Mouse (Mus musculus) heart, embryonic 16.5 days (tissue): ENCODE measurements around the gene Fam155a. TPM values are rescaled to one million over a fixed set of nuclear protein-coding genes. Genes with fewer than 3 reads are reported as not detected.

ENCODE experiments used
- ATAC-seq: fragments of 200-750 bp; cut with Nextera tagmentation; replicated peaks from 2 replicates; pipeline ENCODE4 v1.8.0; 2017; ENCODE audit warnings: moderate number of reproducible peaks; ENCODE audit not compliant: insufficient read depth, low FRiP score; ENCODE audit errors: extremely low read depth
- H3K27ac ChIP-seq: fragments of 300-500 bp; sonication (generic); 2 replicates; pipeline ENCODE4 v1.5.1; 2014; ENCODE audit warnings: mild to moderate bottlenecking, low read length, control low read depth, moderate library complexity
- H3K27me3 ChIP-seq: fragments of 300-500 bp; sonication (generic); 2 replicates; pipeline ENCODE4 v1.6.1; 2014; ENCODE audit warnings: low read length, mixed read lengths; ENCODE audit not compliant: control insufficient read depth, insufficient read depth
- H3K36me3 ChIP-seq: fragments of 300-500 bp; sonication (generic); 2 replicates; pipeline ENCODE4 v1.6.1; 2014; ENCODE audit not compliant: control insufficient read depth, insufficient read depth
- H3K4me1 ChIP-seq: fragments of 300-500 bp; sonication (generic); 2 replicates; pipeline ENCODE4 v1.6.1; 2014; ENCODE audit warnings: low read length, mixed read lengths; ENCODE audit not compliant: control insufficient read depth, insufficient read depth
- H3K4me2 ChIP-seq: fragments of 300-500 bp; sonication (generic); 2 replicates; pipeline ENCODE4 v1.6.1; 2014; ENCODE audit warnings: low read depth, mild to moderate bottlenecking, control low read depth, low read length
- H3K4me3 ChIP-seq: fragments of 300-500 bp; sonication (generic); 2 replicates; pipeline ENCODE4 v1.5.1; 2014; ENCODE audit warnings: mild to moderate bottlenecking, control low read depth, low read length
- H3K9ac ChIP-seq: fragments of 300-500 bp; sonication (generic); 2 replicates; pipeline ENCODE4 v1.6.1; 2014; ENCODE audit warnings: low read length, control low read depth
- H3K9me3 ChIP-seq: fragments of 300-500 bp; sonication (generic); replicated peaks from 2 replicates; pipeline ENCODE4 v1.6.1; 2016; ENCODE audit warnings: low read length; ENCODE audit not compliant: control insufficient read depth
- WGBS: fragments of 180-500 bp; shearing (Covaris S2); extraction: QIAGEN DNeasy Blood & Tissue Kit; methylation state at CpG from one replicate; pipeline ENCODE4 v1.1.7; 2014; 5-methylcytosine and 5-hydroxymethylcytosine counted together
- polyA plus RNA-seq: library from polyadenylated mRNA; unstranded; fragments of >200 nt; fragmentation: Nextera tagmentation; extraction: Ambion mirVana; gene quantifications from 2 replicates; pipeline ENCODE4 v1.2.1, GENCODE M21; 2015

Fam155a gene
- polyA plus RNA-seq, 1 experiment from 2014 or later = 0.07 TPM

DNA sequence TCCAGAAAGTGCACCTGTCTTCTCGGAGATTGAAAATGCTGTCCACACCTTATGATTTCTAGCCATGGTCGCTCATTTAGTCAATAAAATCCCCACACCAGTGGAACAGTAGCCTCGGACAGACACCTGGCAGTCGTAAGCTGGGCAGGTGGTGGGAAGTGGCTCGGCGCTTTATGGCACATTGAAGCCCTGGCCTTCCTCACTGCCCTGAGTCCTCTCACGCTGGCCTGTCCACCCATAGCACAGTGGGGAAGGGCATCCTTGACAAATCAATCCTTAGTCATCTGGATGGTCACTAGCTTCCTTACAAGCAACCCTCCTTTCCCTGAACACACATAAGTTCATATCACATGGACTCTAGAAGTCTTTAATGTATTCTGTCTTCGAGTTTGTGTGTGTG, 401.8 kb downstream of the Fam155a start:
- no peaks in the 10 kb centered on the region for H3K4me1 ChIP-seq
- H3K36me3 ChIP-seq = no peaks in the 10 kb centered on the region
- 77% methylated on average over 8 of the region's 8 CpGs for WGBS
- no peak overlapping the region for H3K4me3 ChIP-seq
- no peak overlapping the region for H3K4me2 ChIP-seq
- H3K9me3 ChIP-seq = no peaks in the 10 kb centered on the region
- no peak for ATAC-seq
- no peaks in the 10 kb centered on the region for H3K27me3 ChIP-seq
- H3K9ac ChIP-seq = no peak overlapping the region
- no peak overlapping the region for H3K27ac ChIP-seq

GRCm38 (mm10) chr8:9367721-9368120, 403.2 kb downstream of the Fam155a start:
- Histone ChIP-seq H3K4me2 (no peak overlapping the region), H3K36me3 (no peaks in the 10 kb centered on the region), H3K27me3 (no peaks in the 10 kb centered on the region), H3K27ac (no peak overlapping the region), H3K9ac (no peak overlapping the region), H3K4me3 (no peak overlapping the region), H3K4me1 (no peaks in the 10 kb centered on the region), H3K9me3 (no peaks in the 10 kb centered on the region)
- 65% methylated on average over 6 of the region's 6 CpGs for WGBS
- ATAC-seq = no peak

- Histone ChIP-seq H3K4me3 (no peak overlapping the region), H3K27me3 (no peaks in the 10 kb centered on the region), H3K4me2 (no peak overlapping the region), H3K36me3 (no peaks in the 10 kb centered on the region), H3K4me1 (no peaks in the 10 kb centered on the region), H3K9me3 (no peaks in the 10 kb centered on the region), H3K27ac (no peak overlapping the region), H3K9ac (no peak overlapping the region)
- 52% methylated on average over 1 of the region's 1 CpGs for WGBS
- ATAC-seq = no peak
Observed at GRCm38 (mm10) chr8:9365381-9365780, 405.6 kb downstream of the Fam155a start.

GRCm38 (mm10) chr8:9348523-9349135, 422.3 kb downstream of the Fam155a start:
- H3K9me3 ChIP-seq = no peaks in the 10 kb centered on the region
- H3K36me3 ChIP-seq = no peaks in the 10 kb centered on the region
- no peaks in the 10 kb centered on the region for H3K27me3 ChIP-seq
- H3K27ac ChIP-seq = no peak overlapping the region
- H3K4me1 ChIP-seq = no peaks in the 10 kb centered on the region
- H3K9ac ChIP-seq = no peak overlapping the region
- H3K4me3 ChIP-seq = no peak overlapping the region
- H3K4me2 ChIP-seq = no peak overlapping the region
- no peak for ATAC-seq
- 48% methylated on average over 7 of the region's 7 CpGs for WGBS

- no peak overlapping the region for H3K4me3 ChIP-seq
- ATAC-seq = no peak
- H3K36me3 ChIP-seq = no peaks in the 10 kb centered on the region
- no peak overlapping the region for H3K27ac ChIP-seq
- H3K4me2 ChIP-seq = no peak overlapping the region
- H3K9me3 ChIP-seq = no peaks in the 10 kb centered on the region
- H3K9ac ChIP-seq = no peak overlapping the region
- WGBS = 72% methylated on average over 4 of the region's 4 CpGs
- H3K27me3 ChIP-seq = no peaks in the 10 kb centered on the region
- no peaks in the 10 kb centered on the region for H3K4me1 ChIP-seq
Observed at GRCm38 (mm10) chr8:9347163-9347562, 423.8 kb downstream of the Fam155a start.

DNA sequence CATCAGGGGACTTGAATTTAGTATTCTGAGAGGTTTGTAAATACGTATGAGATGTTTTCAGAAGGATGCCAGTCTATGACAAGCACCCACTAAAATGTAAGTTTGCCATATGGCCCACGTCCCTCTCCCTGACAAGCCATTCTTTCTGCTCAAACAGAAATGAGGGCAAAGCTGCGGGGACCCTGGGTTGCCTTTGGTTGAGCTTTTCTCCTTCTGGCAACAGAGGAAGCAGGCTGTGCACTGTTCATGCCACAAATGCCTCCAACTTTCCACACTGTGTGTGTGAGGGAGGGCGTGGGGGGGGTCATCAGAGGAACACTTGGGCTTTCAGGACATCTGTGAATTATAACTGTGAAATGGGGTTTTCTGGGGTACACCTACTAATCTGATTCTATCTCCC, 426.8 kb downstream of the Fam155a start:
- no peak for ATAC-seq
- no peaks in the 10 kb centered on the region for H3K9me3 ChIP-seq
- no peak overlapping the region for H3K27ac ChIP-seq
- no peaks in the 10 kb centered on the region for H3K4me1 ChIP-seq
- 72% methylated on average over 4 of the region's 4 CpGs for WGBS
- no peaks in the 10 kb centered on the region for H3K36me3 ChIP-seq
- no peak overlapping the region for H3K4me3 ChIP-seq
- H3K9ac ChIP-seq = no peak overlapping the region
- no peaks in the 10 kb centered on the region for H3K27me3 ChIP-seq
- no peak overlapping the region for H3K4me2 ChIP-seq

GRCm38 (mm10) chr8:9342998-9343397, 428.0 kb downstream of the Fam155a start:
- 71% methylated on average over 9 of the region's 9 CpGs for WGBS
- ATAC-seq = no peak
- H3K27ac ChIP-seq = no peak overlapping the region

GRCm38 (mm10) chr8:9342593-9342992, 428.4 kb downstream of the Fam155a start:
- no peaks in the 10 kb centered on the region for H3K36me3 ChIP-seq
- no peak for ATAC-seq
- no peak overlapping the region for H3K4me2 ChIP-seq
- H3K4me1 ChIP-seq = no peaks in the 10 kb centered on the region
- 76% methylated on average over 9 of the region's 9 CpGs for WGBS
- H3K9me3 ChIP-seq = no peaks in the 10 kb centered on the region
- no peaks in the 10 kb centered on the region for H3K27me3 ChIP-seq
- no peak overlapping the region for H3K27ac ChIP-seq
- no peak overlapping the region for H3K9ac ChIP-seq
- H3K4me3 ChIP-seq = no peak overlapping the region

More at GRCm38 (mm10) chr8:9342998-9343397, 428.0 kb downstream of the Fam155a start:
- H3K4me2 ChIP-seq = no peak overlapping the region
- H3K4me1 ChIP-seq = no peaks in the 10 kb centered on the region
- no peak overlapping the region for H3K4me3 ChIP-seq
- no peaks in the 10 kb centered on the region for H3K9me3 ChIP-seq
- no peaks in the 10 kb centered on the region for H3K27me3 ChIP-seq
- H3K36me3 ChIP-seq = no peaks in the 10 kb centered on the region
- no peak overlapping the region for H3K9ac ChIP-seq

DNA sequence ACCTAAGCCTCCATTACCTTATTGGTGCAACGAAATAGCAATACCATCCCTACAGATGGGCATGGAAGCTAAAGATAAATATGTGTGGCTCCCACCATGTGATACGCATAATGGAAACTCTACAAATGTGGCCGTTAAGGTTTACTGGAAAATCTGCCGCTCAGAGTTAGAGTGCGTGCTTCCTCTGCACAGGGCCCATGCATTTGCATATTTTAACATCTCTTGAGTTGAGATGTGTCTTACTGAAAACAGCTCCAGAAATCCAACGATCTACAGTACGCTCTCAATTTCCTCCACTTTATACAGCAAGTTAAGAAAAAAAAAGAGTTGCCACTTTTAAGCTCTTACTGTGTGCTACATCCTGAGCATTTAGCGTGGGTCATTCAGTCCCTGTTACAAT, 433.1 kb downstream of the Fam155a start:
- Histone ChIP-seq H3K4me3 (no peak overlapping the region), H3K27me3 (no peaks in the 10 kb centered on the region), H3K9ac (no peak overlapping the region), H3K4me1 (no peaks in the 10 kb centered on the region), H3K4me2 (no peak overlapping the region), H3K9me3 (no peaks in the 10 kb centered on the region), H3K27ac (no peak overlapping the region), H3K36me3 (no peaks in the 10 kb centered on the region)
- WGBS = 86% methylated on average over 8 of the region's 8 CpGs
- ATAC-seq = no peak
